Mouse (Mus musculus) intestine, embryonic 16.5 days (tissue): ENCODE results near the gene Lamtor1. TPM values are rescaled to one million over a fixed set of nuclear protein-coding genes. Genes with fewer than 3 reads are reported as not detected.
A peak's percentile ranks its signal among the peaks of the same experiment; 100 is the strongest.
"Not testable (repeated sequence)": the region's sequence is repeated elsewhere in the genome, so short reads cannot be mapped to it uniquely, and the experiment has no call there.

ENCODE experiments used
- ATAC-seq: fragments of 200-750 bp; cut with Nextera tagmentation; 2 replicates; pipeline ENCODE4 v1.8.0; 2017; ENCODE audit warnings: moderate TSS enrichment, moderate library complexity
- H3K27ac ChIP-seq: fragments of 300-500 bp; sonication (generic); 2 replicates; pipeline ENCODE4 v1.5.1; 2014; ENCODE audit warnings: mild to moderate bottlenecking, low read length
- H3K27me3 ChIP-seq: fragments of 300-500 bp; sonication (generic); replicated peaks from 2 replicates; pipeline ENCODE4 v1.6.1; 2014; ENCODE audit warnings: low read length, control low read depth, mixed read lengths; ENCODE audit not compliant: control insufficient read depth, insufficient read depth
- H3K36me3 ChIP-seq: fragments of 300-500 bp; sonication (generic); 2 replicates; pipeline ENCODE4 v1.6.1; 2014; ENCODE audit warnings: low read length, control low read depth; ENCODE audit not compliant: control insufficient read depth, insufficient read depth
- H3K4me1 ChIP-seq: fragments of 300-500 bp; sonication (generic); 2 replicates; pipeline ENCODE4 v1.6.1; 2014; ENCODE audit warnings: low read length, control low read depth, mixed read lengths; ENCODE audit not compliant: control insufficient read depth, insufficient read depth
- H3K4me2 ChIP-seq: fragments of 300-500 bp; sonication (generic); 2 replicates; pipeline ENCODE4 v1.6.1; 2014; ENCODE audit warnings: low read depth, low read length, control low read depth
- H3K4me3 ChIP-seq: fragments of 300-500 bp; sonication (generic); 2 replicates; pipeline ENCODE4 v1.5.1; 2014; ENCODE audit warnings: mild to moderate bottlenecking, low read length
- H3K9ac ChIP-seq: fragments of 300-500 bp; sonication (generic); 2 replicates; pipeline ENCODE4 v1.6.1; 2014; ENCODE audit warnings: low read depth, low read length
- H3K9me3 ChIP-seq: fragments of 300-500 bp; sonication (generic); 2 replicates; pipeline ENCODE4 v1.6.1; 2016; ENCODE audit warnings: low read length, control low read depth; ENCODE audit not compliant: control insufficient read depth
- WGBS: fragments of 180-500 bp; shearing (Covaris S2); extraction: QIAGEN DNeasy Blood & Tissue Kit; methylation state at CpG from one replicate; pipeline ENCODE4 v1.1.7; 2014; 5-methylcytosine and 5-hydroxymethylcytosine counted together
- polyA plus RNA-seq: library from polyadenylated mRNA; unstranded; fragments of >200 nt; fragmentation: Nextera tagmentation; extraction: Ambion mirVana; gene quantifications from 2 replicates; pipeline ENCODE4 v1.2.1, GENCODE M21; 2015

Lamtor1 gene
- polyA plus RNA-seq, 1 experiment from 2014 or later = 236 TPM

GRCm38 (mm10) chr7:101910138-101910537 lies 4.4 kb downstream of the Lamtor1 start:
- no peak for ATAC-seq
- WGBS = 88% methylated on average over 4 of the region's 4 CpGs

GRCm38 (mm10) chr7:101911982-101912381 lies 6.3 kb downstream of the Lamtor1 start:
- WGBS = 71% methylated on average over 3 of the region's 3 CpGs
- H3K9me3 ChIP-seq = no peaks in the 10 kb centered on the region
- H3K4me3 ChIP-seq = no peak overlapping the region
- H3K27ac ChIP-seq = no peak overlapping the region
- H3K4me2 ChIP-seq = no peak overlapping the region
- H3K36me3 ChIP-seq = peaks cover 18% of the 10 kb centered on the region
- H3K27me3 ChIP-seq = no peaks in the 10 kb centered on the region
- no peak overlapping the region for H3K9ac ChIP-seq
- no peak for ATAC-seq
- H3K4me1 ChIP-seq = peaks cover 11% of the 10 kb centered on the region

More at GRCm38 (mm10) chr7:101910138-101910537, 4.4 kb downstream of the Lamtor1 start:
- H3K9me3 ChIP-seq = no peaks in the 10 kb centered on the region
- no peaks in the 10 kb centered on the region for H3K27me3 ChIP-seq
- H3K27ac ChIP-seq = no peak overlapping the region
- no peak overlapping the region for H3K9ac ChIP-seq
- H3K4me1 ChIP-seq = peaks cover 19% of the 10 kb centered on the region
- peaks cover 18% of the 10 kb centered on the region for H3K36me3 ChIP-seq
- no peak overlapping the region for H3K4me3 ChIP-seq
- no peak overlapping the region for H3K4me2 ChIP-seq

GRCm38 (mm10) chr7:101918071-101918470 lies 12.4 kb downstream of the Lamtor1 start:
- H3K4me3 ChIP-seq = no peak overlapping the region
- 16% methylated on average over 1 of the region's 1 CpGs for WGBS
- peaks cover 7% of the 10 kb centered on the region; the same call in 1 of the 2 replicates for H3K36me3 ChIP-seq
- no peak overlapping the region for H3K9ac ChIP-seq
- H3K27me3 ChIP-seq = no peaks in the 10 kb centered on the region
- no peak overlapping the region for H3K4me2 ChIP-seq
- ATAC-seq = peak; percentile 64
- H3K4me1 ChIP-seq = no peaks in the 10 kb centered on the region
- no peaks in the 10 kb centered on the region for H3K9me3 ChIP-seq
- no peak overlapping the region for H3K27ac ChIP-seq

GRCm38 (mm10) chr7:101925892-101926291 lies 20.2 kb downstream of the Lamtor1 start:
- H3K4me2 ChIP-seq, H3K4me1 ChIP-seq, H3K9ac ChIP-seq, H3K27me3 ChIP-seq, H3K27ac ChIP-seq, ATAC-seq, H3K9me3 ChIP-seq, H3K36me3 ChIP-seq, H3K4me3 ChIP-seq: not testable (repeated sequence)

- Histone ChIP-seq H3K9ac (no peak overlapping the region), H3K4me3 (no peak overlapping the region), H3K36me3 (no peaks in the 10 kb centered on the region), H3K4me2 (no peak overlapping the region), H3K27ac (no peak overlapping the region), H3K4me1 (peaks cover 7% of the 10 kb centered on the region), H3K9me3 (no peaks in the 10 kb centered on the region), H3K27me3 (no peaks in the 10 kb centered on the region)
- WGBS = 83% methylated on average over 3 of the region's 3 CpGs
- ATAC-seq = no peak
Observed at GRCm38 (mm10) chr7:101928093-101928492, 22.4 kb downstream of the Lamtor1 start.

GRCm38 (mm10) chr7:101932551-101932950 lies 26.8 kb downstream of the Lamtor1 start:
- no peak for ATAC-seq
- Histone ChIP-seq H3K27me3 (no peaks in the 10 kb centered on the region), H3K9ac (no peak overlapping the region), H3K4me1 (peaks cover 12% of the 10 kb centered on the region), H3K27ac (peak overlapping the region; percentile 37; the same call in 1 of the 2 replicates), H3K4me3 (no peak overlapping the region; the same call in 1 of the 2 replicates), H3K4me2 (peak overlapping the region; percentile 27), H3K9me3 (no peaks in the 10 kb centered on the region), H3K36me3 (no peaks in the 10 kb centered on the region)
- 71% methylated on average over 1 of the region's 1 CpGs for whole genome bisulfite sequencing

GRCm38 (mm10) chr7:101933300-101933699 lies 27.6 kb downstream of the Lamtor1 start:
- 3% methylated on average over 15 of the region's 15 CpGs for WGBS
- peak; percentile 52 for ATAC-seq
- H3K27ac ChIP-seq = peak overlapping the region; percentile 82
- no peaks in the 10 kb centered on the region for H3K36me3 ChIP-seq
- H3K4me3 ChIP-seq = peak overlapping the region; percentile 73
- H3K9me3 ChIP-seq = no peaks in the 10 kb centered on the region
- H3K9ac ChIP-seq = peak overlapping the region; percentile 75
- H3K4me1 ChIP-seq = peaks cover 12% of the 10 kb centered on the region
- no peaks in the 10 kb centered on the region for H3K27me3 ChIP-seq
- H3K4me2 ChIP-seq = peak overlapping the region; percentile 78

GRCm38 (mm10) chr7:101933751-101934240 lies 28.1 kb downstream of the Lamtor1 start, which contains the start of the genes Lrrc51 and Numa1:
Gene Lrrc51, minus strand, starts transcription at chr7:101933895.
Gene Numa1, plus strand, starts transcription at chr7:101934111.
- H3K4me1 ChIP-seq = peaks cover 12% of the 10 kb centered on the region
- H3K9me3 ChIP-seq = no peaks in the 10 kb centered on the region
- peak within 1 kb of the TSS; percentile 78 for H3K4me2 ChIP-seq
- H3K4me3 ChIP-seq = peak within 1 kb of the TSS; percentile 73
- under 1% methylated on average over 40 of the region's 40 CpGs for WGBS
- H3K27ac ChIP-seq = peak within 1 kb of the TSS; percentile 82
- H3K27me3 ChIP-seq = no peaks in the 10 kb centered on the region
- ATAC-seq = peak; percentile 99
- peak within 1 kb of the TSS; percentile 81 for H3K9ac ChIP-seq
- H3K36me3 ChIP-seq = no peaks in the 10 kb centered on the region

GRCm38 (mm10) chr7:101935957-101936356 lies 30.3 kb downstream of the Lamtor1 start:
- H3K4me1 ChIP-seq = peaks cover 12% of the 10 kb centered on the region
- H3K4me3 ChIP-seq = no peak overlapping the region
- H3K4me2 ChIP-seq = no peak overlapping the region
- H3K27ac ChIP-seq = no peak overlapping the region
- H3K9ac ChIP-seq = no peak overlapping the region
- WGBS = 92% methylated on average over 4 of the region's 4 CpGs
- no peaks in the 10 kb centered on the region for H3K9me3 ChIP-seq
- no peaks in the 10 kb centered on the region for H3K36me3 ChIP-seq
- no peak for ATAC-seq
- H3K27me3 ChIP-seq = no peaks in the 10 kb centered on the region

GRCm38 (mm10) chr7:101936996-101937395 lies 31.3 kb downstream of the Lamtor1 start:
- no peak overlapping the region for H3K27ac ChIP-seq
- no peak for ATAC-seq
- H3K9me3 ChIP-seq = no peaks in the 10 kb centered on the region
- H3K4me3 ChIP-seq = no peak overlapping the region
- no peaks in the 10 kb centered on the region for H3K36me3 ChIP-seq
- H3K27me3 ChIP-seq = no peaks in the 10 kb centered on the region
- no peak overlapping the region for H3K4me2 ChIP-seq
- H3K4me1 ChIP-seq = peaks cover 12% of the 10 kb centered on the region
- 96% methylated on average over 4 of the region's 4 CpGs for WGBS
- H3K9ac ChIP-seq = no peak overlapping the region
